Mouse (Mus musculus): ENCODE measurements around the gene Kcnh1. TPM values are rescaled to one million over a fixed set of nuclear protein-coding genes. Genes with fewer than 3 reads are reported as not detected.

Gene Kcnh1
- polyA plus RNA-seq, 1 experiment from 2014 or later = 0.59 TPM

- H3K9me3 ChIP-seq = no peaks in the 10 kb centered on the region
- peaks cover 13% of the 10 kb centered on the region; the same call in 1 of the 2 replicates for H3K4me1 ChIP-seq (replicated peaks)
- ATAC-seq (ENCODE audit: insufficient number of reproducible peaks, insufficient read depth, low FRiP score, low TSS enrichment, low read depth) = peak; percentile 37; the same call in 1 of the 2 replicates
- no peak overlapping the region for H3K4me2 ChIP-seq
- H3K9ac ChIP-seq (replicated peaks) = no peak overlapping the region
- 53% methylated on average over 7 of the region's 7 CpGs for WGBS
- no peak overlapping the region for H3K4me3 ChIP-seq (replicated peaks)
- peak overlapping the region; percentile 12; the same call in 1 of the 2 replicates for H3K27ac ChIP-seq
- no peaks in the 10 kb centered on the region for H3K27me3 ChIP-seq
- no peaks in the 10 kb centered on the region for H3K36me3 ChIP-seq
These were observed 254.3 kb downstream of the Kcnh1 start for GRCm38 (mm10) chr1:192444658-192445447.

- WGBS = 60% methylated on average over 5 of the region's 5 CpGs
- Histone ChIP-seq H3K27ac (no peak overlapping the region), H3K9ac (replicated peaks) (no peak overlapping the region), H3K27me3 (no peaks in the 10 kb centered on the region), H3K4me1 (replicated peaks) (peaks cover 13% of the 10 kb centered on the region; the same call in 1 of the 2 replicates), H3K36me3 (no peaks in the 10 kb centered on the region), H3K4me2 (no peak overlapping the region), H3K4me3 (replicated peaks) (no peak overlapping the region), H3K9me3 (no peaks in the 10 kb centered on the region)
- no peak for ATAC-seq (ENCODE audit: insufficient number of reproducible peaks, insufficient read depth, low FRiP score, low TSS enrichment, low read depth)
These were observed 255.6 kb downstream of the Kcnh1 start for GRCm38 (mm10) chr1:192446158-192446557.

GRCm38 (mm10) chr1:192447666-192448065 lies 257.1 kb downstream of the Kcnh1 start:
- ATAC-seq (ENCODE audit: insufficient number of reproducible peaks, insufficient read depth, low FRiP score, low TSS enrichment, low read depth) = no peak
- WGBS = 53% methylated on average over 2 of the region's 2 CpGs

GRCm38 (mm10) chr1:192448512-192448911 lies 257.9 kb downstream of the Kcnh1 start:
- Histone ChIP-seq H3K9ac (replicated peaks) (no peak overlapping the region), H3K27me3 (no peaks in the 10 kb centered on the region), H3K4me3 (replicated peaks) (no peak overlapping the region), H3K27ac (no peak overlapping the region), H3K9me3 (no peaks in the 10 kb centered on the region), H3K4me1 (replicated peaks) (peaks cover 13% of the 10 kb centered on the region; the same call in 1 of the 2 replicates), H3K36me3 (no peaks in the 10 kb centered on the region), H3K4me2 (no peak overlapping the region)
- no peak for ATAC-seq (ENCODE audit: insufficient number of reproducible peaks, insufficient read depth, low FRiP score, low TSS enrichment, low read depth)
- WGBS = 88% methylated on average over 1 of the region's 1 CpGs

More at GRCm38 (mm10) chr1:192447666-192448065, 257.1 kb downstream of the Kcnh1 start:
- peaks cover 13% of the 10 kb centered on the region; the same call in 1 of the 2 replicates for H3K4me1 ChIP-seq (replicated peaks)
- no peak overlapping the region for H3K4me2 ChIP-seq
- H3K27ac ChIP-seq = no peak overlapping the region
- no peak overlapping the region for H3K4me3 ChIP-seq (replicated peaks)
- H3K36me3 ChIP-seq = no peaks in the 10 kb centered on the region
- no peaks in the 10 kb centered on the region for H3K9me3 ChIP-seq
- H3K9ac ChIP-seq (replicated peaks) = no peak overlapping the region
- no peaks in the 10 kb centered on the region for H3K27me3 ChIP-seq

GRCm38 (mm10) chr1:192449572-192450351 lies 259.2 kb downstream of the Kcnh1 start:
- H3K27me3 ChIP-seq = no peaks in the 10 kb centered on the region
- H3K36me3 ChIP-seq = no peaks in the 10 kb centered on the region
- H3K9me3 ChIP-seq = no peaks in the 10 kb centered on the region
- no peak overlapping the region for H3K27ac ChIP-seq
- 74% methylated on average over 4 of the region's 4 CpGs for WGBS
- H3K9ac ChIP-seq (replicated peaks) = no peak overlapping the region
- no peak for ATAC-seq (ENCODE audit: insufficient number of reproducible peaks, insufficient read depth, low FRiP score, low TSS enrichment, low read depth)
- no peak overlapping the region for H3K4me2 ChIP-seq
- no peak overlapping the region for H3K4me3 ChIP-seq (replicated peaks)
- peaks cover 12% of the 10 kb centered on the region; the same call in 1 of the 2 replicates for H3K4me1 ChIP-seq (replicated peaks)

- Histone ChIP-seq H3K4me1 (replicated peaks) (peaks cover 10% of the 10 kb centered on the region; the same call in 1 of the 2 replicates), H3K27me3 (no peaks in the 10 kb centered on the region), H3K4me3 (replicated peaks) (no peak overlapping the region), H3K9ac (replicated peaks) (no peak overlapping the region), H3K4me2 (no peak overlapping the region), H3K27ac (no peak overlapping the region), H3K9me3 (no peaks in the 10 kb centered on the region), H3K36me3 (no peaks in the 10 kb centered on the region)
- ATAC-seq (ENCODE audit: insufficient number of reproducible peaks, insufficient read depth, low FRiP score, low TSS enrichment, low read depth) = no peak
These were observed 259.9 kb downstream of the Kcnh1 start for GRCm38 (mm10) chr1:192450425-192450824.

- Histone ChIP-seq H3K4me2 (no peak overlapping the region), H3K27ac (no peak overlapping the region), H3K4me1 (replicated peaks) (peaks cover 10% of the 10 kb centered on the region; the same call in 1 of the 2 replicates), H3K9ac (replicated peaks) (no peak overlapping the region), H3K27me3 (no peaks in the 10 kb centered on the region), H3K4me3 (replicated peaks) (no peak overlapping the region), H3K36me3 (no peaks in the 10 kb centered on the region), H3K9me3 (no peaks in the 10 kb centered on the region)
- no peak for ATAC-seq (ENCODE audit: insufficient number of reproducible peaks, insufficient read depth, low FRiP score, low TSS enrichment, low read depth)
- WGBS = 77% methylated on average over 4 of the region's 4 CpGs
These were observed 261.1 kb downstream of the Kcnh1 start for GRCm38 (mm10) chr1:192451722-192452121.

- Histone ChIP-seq H3K27ac (no peak overlapping the region), H3K9ac (replicated peaks) (no peak overlapping the region), H3K4me2 (no peak overlapping the region), H3K4me1 (replicated peaks) (peaks cover 10% of the 10 kb centered on the region; the same call in 1 of the 2 replicates), H3K36me3 (no peaks in the 10 kb centered on the region), H3K9me3 (no peaks in the 10 kb centered on the region), H3K4me3 (replicated peaks) (no peak overlapping the region), H3K27me3 (no peaks in the 10 kb centered on the region)
- WGBS = 17% methylated on average over 1 of the region's 1 CpGs
- ATAC-seq (ENCODE audit: insufficient number of reproducible peaks, insufficient read depth, low FRiP score, low TSS enrichment, low read depth) = no peak
These were observed 263.9 kb downstream of the Kcnh1 start for GRCm38 (mm10) chr1:192454501-192454900.

DNA sequence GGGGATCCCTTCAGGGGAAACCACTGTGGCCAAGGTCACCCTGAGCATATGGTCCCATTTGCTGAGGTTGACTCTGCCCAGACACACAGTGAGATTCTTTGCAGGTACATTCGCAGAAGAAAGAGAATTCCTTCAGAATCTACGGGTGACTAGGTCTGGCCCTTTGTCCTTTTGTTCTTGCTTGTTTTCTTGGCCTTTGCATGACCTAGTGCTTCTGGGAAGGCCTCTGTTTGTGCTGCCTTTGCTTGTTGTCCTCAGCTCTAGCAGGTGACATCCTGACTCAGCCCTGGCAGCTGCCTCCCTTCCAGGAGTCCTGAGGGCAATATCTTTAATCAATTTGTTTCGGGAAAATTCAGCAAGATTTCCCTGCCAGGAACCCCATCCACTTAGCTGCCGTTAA lies 264.4 kb downstream of the Kcnh1 start:
- no peak overlapping the region for H3K4me3 ChIP-seq (replicated peaks)
- no peaks in the 10 kb centered on the region for H3K36me3 ChIP-seq
- no peaks in the 10 kb centered on the region for H3K9me3 ChIP-seq
- WGBS = 57% methylated on average over 4 of the region's 4 CpGs
- H3K27me3 ChIP-seq = no peaks in the 10 kb centered on the region
- H3K4me1 ChIP-seq (replicated peaks) = peaks cover 10% of the 10 kb centered on the region; the same call in 1 of the 2 replicates
- ATAC-seq (ENCODE audit: insufficient number of reproducible peaks, insufficient read depth, low FRiP score, low TSS enrichment, low read depth) = no peak
- H3K4me2 ChIP-seq = no peak overlapping the region
- no peak overlapping the region for H3K9ac ChIP-seq (replicated peaks)
- H3K27ac ChIP-seq = no peak overlapping the region

DNA sequence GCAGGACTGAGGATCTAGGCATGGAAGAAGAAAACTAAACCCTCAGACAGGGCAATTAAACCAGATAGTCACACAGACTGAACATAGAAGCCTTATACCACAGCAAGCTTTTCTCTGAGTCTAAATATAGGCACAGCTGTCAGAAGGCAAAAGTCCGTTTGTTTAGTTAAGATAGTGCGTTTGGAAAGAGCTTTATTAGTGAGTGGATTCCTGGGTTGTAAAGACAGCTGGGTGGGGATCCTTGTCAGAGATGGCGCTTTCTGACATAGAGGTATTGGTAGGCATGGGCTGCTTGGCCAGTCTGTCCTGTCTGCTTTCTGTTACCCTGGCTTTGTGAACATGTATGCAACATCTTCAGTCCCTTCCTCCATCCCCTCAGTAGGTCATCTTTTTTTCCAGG lies 266.5 kb downstream of the Kcnh1 start:
- no peak overlapping the region for H3K4me2 ChIP-seq
- H3K4me3 ChIP-seq (replicated peaks) = no peak overlapping the region
- ATAC-seq (ENCODE audit: insufficient number of reproducible peaks, insufficient read depth, low FRiP score, low TSS enrichment, low read depth) = no peak
- no peaks in the 10 kb centered on the region; the same call in 1 of the 2 replicates for H3K27me3 ChIP-seq
- H3K4me1 ChIP-seq (replicated peaks) = peaks cover 10% of the 10 kb centered on the region; the same call in 1 of the 2 replicates
- H3K9me3 ChIP-seq = no peaks in the 10 kb centered on the region
- H3K36me3 ChIP-seq = no peaks in the 10 kb centered on the region
- H3K27ac ChIP-seq = no peak overlapping the region
- no peak overlapping the region for H3K9ac ChIP-seq (replicated peaks)
- 82% methylated on average over 3 of the region's 3 CpGs for WGBS

DNA sequence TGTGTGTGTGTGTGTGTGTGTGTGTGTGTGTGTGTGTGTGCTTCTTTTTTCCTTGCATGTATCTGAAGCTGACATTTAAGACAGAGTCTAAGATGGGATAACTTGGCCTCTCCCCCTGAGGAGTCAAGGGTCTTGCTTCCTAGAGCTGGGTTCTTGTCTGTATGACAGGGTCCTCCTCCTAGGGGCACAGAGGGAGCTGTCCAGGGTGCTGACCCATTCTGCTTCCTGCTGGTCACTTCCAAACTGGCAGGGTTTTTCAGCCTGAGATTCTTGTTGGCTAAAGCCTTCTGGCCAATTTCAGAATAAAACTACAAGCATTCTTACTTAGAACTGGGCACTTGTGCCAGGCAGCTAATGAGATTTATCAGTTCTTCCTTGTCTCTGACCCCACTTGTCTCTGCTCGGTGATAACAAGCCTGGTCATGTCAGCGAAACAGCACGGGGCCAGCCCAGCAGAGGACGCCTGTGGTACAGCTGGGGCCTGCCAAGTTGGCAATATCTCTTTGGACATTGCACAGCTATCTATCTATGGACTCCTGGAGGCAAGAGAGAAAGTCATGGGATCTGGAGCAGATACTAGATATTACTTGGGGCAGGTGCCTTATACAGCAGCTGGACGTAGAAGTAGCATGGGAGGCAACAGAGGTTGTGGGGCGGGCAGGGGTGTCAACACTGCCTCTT lies 267.1 kb downstream of the Kcnh1 start:
- no peak overlapping the region for H3K27ac ChIP-seq
- H3K4me2 ChIP-seq = no peak overlapping the region
- no peak overlapping the region for H3K4me3 ChIP-seq (replicated peaks)
- H3K9ac ChIP-seq (replicated peaks) = no peak overlapping the region
- H3K4me1 ChIP-seq (replicated peaks) = peaks cover 10% of the 10 kb centered on the region; the same call in 1 of the 2 replicates
- H3K27me3 ChIP-seq = no peaks in the 10 kb centered on the region; the same call in 1 of the 2 replicates
- no peaks in the 10 kb centered on the region for H3K36me3 ChIP-seq
- WGBS = 81% methylated on average over 6 of the region's 6 CpGs
- no peaks in the 10 kb centered on the region for H3K9me3 ChIP-seq
- no peak for ATAC-seq (ENCODE audit: insufficient number of reproducible peaks, insufficient read depth, low FRiP score, low TSS enrichment, low read depth)

Data from limb, embryonic 12.5 days (tissue).